Mouse (Mus musculus) testis, adult 2 months (tissue): ENCODE data around the gene Vps13a. TPM values are rescaled to one million over a fixed set of nuclear protein-coding genes. Genes with fewer than 3 reads are reported as not detected.
"Not testable (repeated sequence)": the region's sequence is repeated elsewhere in the genome, so short reads cannot be mapped to it uniquely, and the experiment has no call there.

Source experiments
- H3K27ac ChIP-seq: fragments of 200-500 bp; 2 replicates; pipeline ENCODE4 v1.5.1; 2012; ENCODE audit warnings: low read depth, low read length; ENCODE audit not compliant: control insufficient read depth, insufficient read depth
- H3K27me3 ChIP-seq: fragments of 200-500 bp; 2 replicates; pipeline ENCODE4 v1.6.1; 2012; ENCODE audit warnings: mild to moderate bottlenecking, low read length, moderate library complexity; ENCODE audit not compliant: control insufficient read depth, insufficient read depth
- H3K36me3 ChIP-seq: fragments of 200-500 bp; 2 replicates; pipeline ENCODE4 v1.6.1; 2012; ENCODE audit warnings: mild to moderate bottlenecking, low read length; ENCODE audit not compliant: control insufficient read depth, insufficient read depth
- H3K4me1 ChIP-seq: fragments of 200-500 bp; 2 replicates; pipeline ENCODE4 v1.6.1; 2012; ENCODE audit warnings: low read length; ENCODE audit not compliant: control insufficient read depth, insufficient read depth
- H3K4me3 ChIP-seq: fragments of 200-500 bp; 2 replicates; pipeline ENCODE4 v1.5.1; 2012; ENCODE audit warnings: low read depth, mild to moderate bottlenecking, low read length, moderate library complexity, mixed read lengths; ENCODE audit not compliant: control insufficient read depth
- CTCF ChIP-seq: fragments of 200-500 bp; IDR thresholded peaks from 2 replicates; pipeline ENCODE4 v1.5.1; 2012; ENCODE audit warnings: low read depth, mild to moderate bottlenecking, inconsistent platforms, low read length, moderate library complexity; ENCODE audit not compliant: control insufficient read depth, insufficient read depth, insufficient replicate concordance
- POLR2A ChIP-seq: fragments of 200-500 bp; IDR thresholded peaks from 2 replicates; pipeline ENCODE4 v1.6.1; 2012; ENCODE audit warnings: low read depth, mild to moderate bottlenecking, inconsistent platforms, low read length, moderate library complexity; ENCODE audit not compliant: control insufficient read depth
- polyA plus RNA-seq: library from polyadenylated mRNA; depleted of rRNA; stranded (reverse); fragments of >200 nt; gene quantifications from 2 replicates; pipeline ENCODE4 v1.2.3, GENCODE M21; 2012

The Vps13a gene
- polyA plus RNA-seq, 1 experiment = 23.4 TPM

DNA sequence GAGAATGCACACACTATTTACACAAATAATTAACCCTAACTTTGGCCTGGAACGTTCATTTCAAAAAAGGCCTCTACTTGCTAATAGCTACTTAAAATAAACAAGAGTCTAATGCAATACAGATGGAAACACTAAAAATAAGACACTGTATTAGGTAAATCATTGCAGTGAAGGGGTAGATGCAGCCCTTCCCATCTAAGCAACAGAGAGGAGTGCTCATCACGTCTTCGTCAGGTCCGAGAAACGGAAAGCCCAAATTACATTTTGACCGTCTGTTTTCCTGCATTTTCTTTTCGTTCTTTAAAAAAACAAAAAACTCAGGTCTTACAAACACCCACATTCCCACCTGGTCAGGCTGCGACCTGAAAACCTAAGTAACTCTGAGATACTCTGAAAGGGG lies 947 bp downstream of the Vps13a start:
- H3K4me1 ChIP-seq = peaks cover 9% of the 10 kb centered on the region; the same call in 1 of the 2 replicates
- TF ChIP-seq POLR2A (no peak), CTCF (no peak)
- H3K36me3 ChIP-seq = no peaks in the 10 kb centered on the region
- H3K27me3 ChIP-seq = no peaks in the 10 kb centered on the region
- peak overlapping the region; percentile 92 for H3K27ac ChIP-seq
- H3K4me3 ChIP-seq = peak overlapping the region; percentile 87

DNA sequence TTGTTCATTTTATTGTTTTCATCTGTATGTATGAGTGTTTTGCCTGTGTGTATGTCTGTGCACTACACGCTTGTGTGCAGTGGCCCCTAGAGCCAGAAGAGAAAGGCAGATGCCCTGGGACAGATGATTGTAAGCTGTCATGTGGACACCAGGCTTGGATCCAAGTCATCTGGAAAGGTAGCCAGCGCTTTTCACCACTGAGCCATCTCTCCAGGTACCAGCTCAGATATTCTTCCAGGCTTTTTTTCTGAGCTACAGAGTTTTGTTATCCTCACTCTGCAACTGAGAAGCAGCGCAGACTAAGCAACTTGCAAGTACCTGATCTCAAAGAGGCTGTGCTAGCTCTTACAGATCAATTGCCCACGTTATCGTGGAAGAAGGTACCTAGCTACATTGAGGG lies 1.5 kb downstream of the Vps13a start:
- TF ChIP-seq POLR2A = no peak
- no peak for TF ChIP-seq CTCF
- H3K4me3 ChIP-seq = peak overlapping the region; percentile 72
- H3K4me1 ChIP-seq = peaks cover 9% of the 10 kb centered on the region; the same call in 1 of the 2 replicates
- no peak overlapping the region for H3K27ac ChIP-seq
- no peaks in the 10 kb centered on the region for H3K27me3 ChIP-seq
- H3K36me3 ChIP-seq = no peaks in the 10 kb centered on the region

DNA sequence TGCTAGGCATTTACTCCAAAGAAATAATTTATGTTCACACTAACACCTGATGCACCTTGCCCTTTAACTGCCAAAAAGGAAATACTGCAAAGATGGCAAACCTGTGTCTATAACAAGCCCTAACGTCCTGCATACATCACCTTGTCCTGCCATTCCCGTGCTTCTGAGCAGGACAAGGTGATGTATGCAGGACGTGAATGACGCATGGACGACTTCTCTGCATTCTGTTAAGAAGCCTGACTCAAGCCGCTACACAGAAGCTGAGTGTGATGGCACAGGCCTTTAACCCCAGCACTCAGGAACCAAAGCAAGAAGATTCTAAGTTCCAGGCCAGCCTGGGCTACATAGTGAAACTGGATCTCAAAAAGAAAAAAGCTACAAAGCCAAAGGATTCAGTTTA lies 2.2 kb downstream of the Vps13a start:
- H3K4me3 ChIP-seq = peak overlapping the region; percentile 58
- H3K4me1 ChIP-seq = peaks cover 9% of the 10 kb centered on the region; the same call in 1 of the 2 replicates
- H3K27ac ChIP-seq = no peak overlapping the region
- TF ChIP-seq POLR2A (no peak), CTCF (no peak)
- H3K36me3 ChIP-seq = no peaks in the 10 kb centered on the region
- no peaks in the 10 kb centered on the region for H3K27me3 ChIP-seq

DNA sequence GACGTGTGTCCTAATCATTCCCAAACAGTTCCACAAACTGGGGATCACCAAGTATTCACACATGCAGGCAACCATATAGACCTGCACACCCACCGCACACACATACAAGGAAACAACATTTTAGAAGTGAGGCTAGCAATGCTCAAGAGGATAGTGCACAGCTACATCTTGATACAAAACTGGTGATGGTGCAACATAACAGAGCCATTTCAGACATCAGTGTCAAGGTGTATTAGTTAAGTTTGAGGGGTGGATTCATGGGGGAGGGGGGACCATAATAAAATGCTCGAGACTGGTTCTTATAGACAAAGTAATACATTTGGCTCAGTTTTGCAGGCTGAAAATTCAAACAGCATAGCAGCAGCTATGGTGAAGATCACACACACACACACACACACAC lies 2.8 kb downstream of the Vps13a start:
- Histone ChIP-seq H3K36me3 (no peaks in the 10 kb centered on the region), H3K4me1 (peaks cover 9% of the 10 kb centered on the region; the same call in 1 of the 2 replicates), H3K4me3 (peak overlapping the region; percentile 44), H3K27me3 (no peaks in the 10 kb centered on the region), H3K27ac (no peak overlapping the region)
- TF ChIP-seq CTCF = no peak
- TF ChIP-seq POLR2A = no peak

DNA sequence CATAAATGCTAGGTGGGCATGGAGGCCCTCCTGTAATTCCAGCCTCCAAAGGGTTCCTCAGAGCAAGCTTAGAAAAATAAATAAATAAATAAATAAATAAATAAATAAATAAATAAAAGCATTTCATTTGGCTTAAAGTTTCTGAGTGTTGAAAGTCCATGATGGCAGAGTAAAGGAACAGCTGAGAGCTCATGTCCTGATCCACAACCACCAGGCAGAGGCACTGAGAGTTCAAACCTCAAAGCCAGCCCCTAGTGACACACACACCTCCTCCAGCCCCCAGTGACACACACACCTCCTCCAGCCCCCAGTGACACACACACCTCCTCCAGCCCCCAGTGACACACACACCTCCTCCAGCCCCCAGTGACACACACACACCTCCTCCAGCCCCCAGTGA lies 3.3 kb downstream of the Vps13a start:
- H3K4me1 ChIP-seq, H3K4me3 ChIP-seq, H3K27me3 ChIP-seq, H3K36me3 ChIP-seq, H3K27ac ChIP-seq: not testable (repeated sequence)

DNA sequence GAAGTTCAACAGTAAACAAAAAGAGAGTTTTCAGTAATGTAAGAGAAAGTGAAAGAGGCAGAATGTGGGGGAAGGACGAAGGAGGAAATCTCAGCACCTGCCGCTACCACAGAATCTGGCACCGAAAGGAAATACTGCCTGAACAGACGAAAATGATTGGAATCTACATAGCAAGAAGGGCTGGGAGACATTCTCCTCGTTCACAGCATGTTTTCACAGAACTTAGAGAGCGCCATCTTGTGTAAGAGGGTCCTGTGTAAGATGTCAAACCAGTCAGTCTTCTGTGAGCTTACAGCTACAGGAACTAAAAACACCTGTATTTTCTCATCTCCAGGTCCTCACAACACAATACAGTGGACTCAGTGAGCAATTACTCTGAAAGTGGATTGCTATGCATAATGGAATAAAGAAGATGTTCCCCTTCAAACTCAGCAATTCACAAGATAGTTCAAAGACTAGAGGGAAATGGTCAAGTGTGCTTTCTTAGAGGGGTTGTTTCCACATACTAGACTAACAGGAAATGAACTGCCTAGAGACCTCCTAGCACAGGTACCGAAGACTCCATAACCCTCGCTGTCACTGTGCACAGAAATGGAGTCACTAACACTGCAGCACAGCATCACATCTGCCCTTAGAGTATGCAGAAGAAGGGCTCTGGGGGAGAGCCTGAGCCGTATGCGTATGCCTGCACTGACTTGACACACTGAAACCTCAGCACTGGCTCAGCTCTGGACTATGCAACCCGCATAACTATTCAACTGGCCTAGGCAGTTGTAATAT lies 7.3 kb downstream of the Vps13a start:
- Histone ChIP-seq H3K27me3 (no peaks in the 10 kb centered on the region), H3K27ac (no peak overlapping the region), H3K36me3 (no peaks in the 10 kb centered on the region), H3K4me1 (no peaks in the 10 kb centered on the region), H3K4me3 (no peak overlapping the region)
- no peak for TF ChIP-seq POLR2A
- TF ChIP-seq CTCF = no peak

DNA sequence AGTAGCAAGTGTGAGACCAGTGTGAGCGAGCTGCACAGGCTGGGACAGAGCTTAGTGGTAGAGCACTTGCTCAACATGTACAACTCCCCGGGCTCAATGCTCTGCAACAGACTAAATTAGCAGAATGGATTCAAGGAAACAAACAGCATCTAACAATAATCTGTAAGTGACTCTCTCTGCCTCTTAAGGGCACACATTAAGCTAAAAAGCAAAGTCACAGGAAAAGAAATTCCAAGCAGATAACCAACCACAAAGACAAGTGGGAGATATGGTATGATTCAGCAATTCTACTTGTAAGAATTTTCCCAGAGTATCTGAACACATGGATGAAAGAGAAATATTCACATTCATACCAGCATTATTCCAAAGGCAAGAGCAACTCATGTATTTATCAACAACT lies 13.3 kb downstream of the Vps13a start:
- peaks cover 1% of the 10 kb centered on the region for H3K36me3 ChIP-seq
- TF ChIP-seq POLR2A (no peak), CTCF (no peak)
- no peak overlapping the region for H3K27ac ChIP-seq
- no peak overlapping the region for H3K4me3 ChIP-seq
- no peaks in the 10 kb centered on the region for H3K27me3 ChIP-seq
- H3K4me1 ChIP-seq = no peaks in the 10 kb centered on the region

DNA sequence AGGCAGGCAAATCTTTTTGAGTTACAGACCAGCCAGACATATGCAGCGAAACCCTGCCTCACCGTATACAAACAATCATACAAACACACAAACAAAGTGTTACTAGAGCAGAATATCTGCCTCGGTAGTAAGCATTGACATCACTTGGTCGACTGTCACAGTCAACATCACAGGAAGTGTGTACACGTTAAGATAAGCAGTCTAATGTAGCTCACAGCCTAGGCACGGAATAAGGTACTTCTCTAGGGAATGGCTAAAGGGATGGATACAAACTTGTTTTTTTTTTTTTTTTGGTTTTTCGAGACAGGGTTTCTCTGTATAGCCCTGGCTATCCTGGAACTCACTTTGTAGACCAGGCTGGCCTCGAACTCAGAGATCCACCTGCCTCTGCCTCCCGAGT lies 23.3 kb downstream of the Vps13a start:
- not testable (repeated sequence) for H3K4me1 ChIP-seq, H3K4me3 ChIP-seq, H3K27me3 ChIP-seq, H3K36me3 ChIP-seq, H3K27ac ChIP-seq
